Comparison of ENCODE assay signal across 8 mouse cellular contexts in genomic region chr13:60177106-60177796, GRCm38 (mm10). TPM values are rescaled to one million over a fixed set of nuclear protein-coding genes. Genes with fewer than 3 reads are reported as not detected.
DNase-seq lines count a peak whose midpoint lies in the region; ATAC-seq and TF ChIP-seq lines count a peak whose summit lies in the region.

Gene Gas1 (minus strand): TSS chr13:60177365.

- peak; percentile 95 for DNase-seq in kidney, postnatal 10 days
- DNase-seq in liver, embryonic 11.5 days (ENCODE audit: low spot score) = peak; percentile 86
- no peak for DNase-seq in thymus, postnatal 0 days (ENCODE audit: low spot score)

- no peak for TF ChIP-seq POLR2A in ES-Bruce4 (IDR thresholded peaks at IDR 0.05; ENCODE audit: insufficient read depth, low read length)

- no peak for TF ChIP-seq CTCF in ES-Bruce4 (IDR thresholded peaks at IDR 0.05; ENCODE audit: low read depth, low read length)

- H3K9ac ChIP-seq in ES-Bruce4 (ENCODE audit: low read depth, poor library complexity, severe bottlenecking) = peak within 1 kb of the TSS; percentile 93
- H3K9ac ChIP-seq in forebrain, embryonic 12.5 days = peak within 1 kb of the TSS; percentile 94
- H3K9ac ChIP-seq in heart, embryonic 14.5 days (ENCODE audit: low read length) = peak within 1 kb of the TSS; percentile 87
- peak within 1 kb of the TSS; percentile 74 for H3K9ac ChIP-seq in liver, embryonic 11.5 days (ENCODE audit: low read depth, low read length)
- peak within 1 kb of the TSS; percentile 99 for H3K9ac ChIP-seq in neural tube, embryonic 12.5 days

- no peaks in the 10 kb centered on the region for H3K4me1 ChIP-seq in ES-Bruce4 (ENCODE audit: control insufficient read depth, insufficient read depth, low read length)
- H3K4me1 ChIP-seq in brown adipose tissue, adult 24 weeks (ENCODE audit: control insufficient read depth, insufficient read depth, insufficient read length, low read length) = no peaks in the 10 kb centered on the region
- H3K4me1 ChIP-seq in forebrain, embryonic 12.5 days = peaks cover 36% of the 10 kb centered on the region
- peaks cover 2 to 20% of the 10 kb centered on the region in 2 experiments; a peak in 3 of 4 replicates for H3K4me1 ChIP-seq in heart, embryonic 14.5 days (ENCODE audit: control insufficient read depth in 2 of 2, insufficient read depth in 2 of 2, low read length in 2 of 2)
- 0 out of 2 replicates have a peak, but pooled peaks cover 3% of the 10 kb centered on the region for H3K4me1 ChIP-seq in liver, embryonic 11.5 days (replicated peaks; ENCODE audit: control insufficient read depth, insufficient read depth, low read length)
- H3K4me1 ChIP-seq in neural tube, embryonic 12.5 days = peaks cover 17% of the 10 kb centered on the region

- H3K4me3 ChIP-seq in ES-Bruce4 (ENCODE audit: low read depth, low read length) = peak within 1 kb of the TSS; percentile 68
- peak within 1 kb of the TSS; percentile 74 for H3K4me3 ChIP-seq in brown adipose tissue, adult 24 weeks (ENCODE audit: insufficient read depth, low read depth, low read length)
- H3K4me3 ChIP-seq in forebrain, embryonic 12.5 days (replicated peaks) = peak within 1 kb of the TSS; percentile 89
- H3K4me3 ChIP-seq in heart, embryonic 14.5 days (ENCODE audit: control insufficient read depth in 1 of 2, insufficient read depth in 1 of 2, low read depth in 1 of 2, low read length in 2 of 2) = peak within 1 kb of the TSS; percentile 66 to 90
- peak within 1 kb of the TSS; percentile 67 for H3K4me3 ChIP-seq in liver, embryonic 11.5 days (ENCODE audit: low read depth, low read length)
- H3K4me3 ChIP-seq in neural tube, embryonic 12.5 days = peak within 1 kb of the TSS; percentile 91

- no peaks in the 10 kb centered on the region for H3K9me3 ChIP-seq in ES-Bruce4 (replicated peaks; ENCODE audit: control insufficient read depth, insufficient read depth, low read length, poor library complexity, severe bottlenecking)
- H3K9me3 ChIP-seq in forebrain, embryonic 12.5 days = no peaks in the 10 kb centered on the region
- H3K9me3 ChIP-seq in heart, embryonic 14.5 days (ENCODE audit: control insufficient read depth, low read length) = no peaks in the 10 kb centered on the region
- no peaks in the 10 kb centered on the region for H3K9me3 ChIP-seq in liver, embryonic 11.5 days (ENCODE audit: control insufficient read depth, low read length)
- no peaks in the 10 kb centered on the region for H3K9me3 ChIP-seq in neural tube, embryonic 12.5 days

- no peaks in the 10 kb centered on the region for H3K36me3 ChIP-seq in ES-Bruce4 (ENCODE audit: control insufficient read depth, insufficient read depth, low read length, poor library complexity, severe bottlenecking)
- H3K36me3 ChIP-seq in forebrain, embryonic 12.5 days (replicated peaks) = no peaks in the 10 kb centered on the region
- no peaks in the 10 kb centered on the region for H3K36me3 ChIP-seq in heart, embryonic 14.5 days (ENCODE audit: control insufficient read depth, insufficient read depth, low read length)
- no peaks in the 10 kb centered on the region for H3K36me3 ChIP-seq in liver, embryonic 11.5 days (ENCODE audit: control insufficient read depth, insufficient read depth, low read length)
- H3K36me3 ChIP-seq in neural tube, embryonic 12.5 days = peaks cover 6% of the 10 kb centered on the region; the same call in 1 of the 2 replicates

- WGBS in forebrain, embryonic 12.5 days = under 1% methylated on average over 59 of the region's 59 CpGs
- under 1% methylated on average over 56 of the region's 59 CpGs for WGBS in heart, embryonic 14.5 days
- under 1% methylated on average over 50 of the region's 59 CpGs for WGBS in liver, embryonic 11.5 days
- WGBS in neural tube, embryonic 12.5 days = 0% methylated on average over 59 of the region's 59 CpGs

- 0 out of 2 replicates have a peak within 1 kb of the TSS, but pooled peaks have one; percentile 25 for H3K27ac ChIP-seq in ES-Bruce4 (ENCODE audit: insufficient read depth, low read length)
- peak within 1 kb of the TSS; percentile 77 for H3K27ac ChIP-seq in brown adipose tissue, adult 24 weeks (replicated peaks; ENCODE audit: low read depth, low read length)
- peak within 1 kb of the TSS; percentile 99 for H3K27ac ChIP-seq in forebrain, embryonic 12.5 days
- H3K27ac ChIP-seq in heart, embryonic 14.5 days (replicated peaks in 1 of 2; ENCODE audit: control insufficient read depth in 1 of 2, insufficient read depth in 1 of 2, low read depth in 2 of 2, low read length in 2 of 2) = peak within 1 kb of the TSS; percentile 93 to 94
- peak within 1 kb of the TSS; percentile 90 for H3K27ac ChIP-seq in liver, embryonic 11.5 days (ENCODE audit: low read depth, low read length)
- H3K27ac ChIP-seq in neural tube, embryonic 12.5 days = peak within 1 kb of the TSS; percentile 97

- peak within 1 kb of the TSS; percentile 78 for H3K4me2 ChIP-seq in forebrain, embryonic 12.5 days
- H3K4me2 ChIP-seq in heart, embryonic 14.5 days (ENCODE audit: low read length) = peak within 1 kb of the TSS; percentile 88
- peak within 1 kb of the TSS; percentile 83 for H3K4me2 ChIP-seq in liver, embryonic 11.5 days
- H3K4me2 ChIP-seq in neural tube, embryonic 12.5 days (replicated peaks) = peak within 1 kb of the TSS; percentile 81

- no peaks in the 10 kb centered on the region for H3K27me3 ChIP-seq in ES-Bruce4 (ENCODE audit: control insufficient read depth, insufficient read depth, low read length, poor library complexity, severe bottlenecking)
- peaks cover 6% of the 10 kb centered on the region for H3K27me3 ChIP-seq in forebrain, embryonic 12.5 days
- no peaks in the 10 kb centered on the region for H3K27me3 ChIP-seq in heart, embryonic 14.5 days (ENCODE audit: control insufficient read depth, insufficient read depth, low read length)
- H3K27me3 ChIP-seq in liver, embryonic 11.5 days (replicated peaks; ENCODE audit: control insufficient read depth, insufficient read depth, low read length) = peaks cover 44% of the 10 kb centered on the region
- H3K27me3 ChIP-seq in neural tube, embryonic 12.5 days (replicated peaks) = no peaks in the 10 kb centered on the region

- 0 out of 2 replicates have a peak, but pooled peaks have one; percentile 24 for TF ChIP-seq EP300 in ES-Bruce4 (IDR thresholded peaks at IDR 0.05; ENCODE audit: insufficient read depth, low read depth, low read length)

- ATAC-seq in forebrain, embryonic 12.5 days (ENCODE audit: low FRiP score) = peak; percentile 91
- peak; percentile 90 for ATAC-seq in heart, embryonic 14.5 days (ENCODE audit: insufficient number of reproducible peaks, insufficient read depth, low FRiP score, low read depth)
- ATAC-seq in liver, embryonic 11.5 days (replicated peaks; ENCODE audit: low FRiP score) = peak; percentile 81
- ATAC-seq in neural tube, embryonic 12.5 days (ENCODE audit: low FRiP score, low read depth) = peak; percentile 87

RNA-seq across cellular contexts. Expression of gene Gas1, which starts in this region (rescaled TPM):
- polyA plus RNA-seq in ES-Bruce4 (2011; ENCODE audit: insufficient read depth, insufficient read length, low read depth, missing spikeins) = 2.6 and 3.5 TPM in 2 replicates
- 35.6 and 47.5 TPM in 2 replicates for polyA plus RNA-seq in brown adipose tissue, adult 24 weeks (2012; ENCODE audit: insufficient read depth, insufficient read length, missing spikeins)
- 140 and 153 TPM in 2 replicates for polyA plus RNA-seq in forebrain, embryonic 12.5 days (2016; fragmentation: Nextera tagmentation; extraction: Ambion mirVana)
- polyA plus RNA-seq in heart, embryonic 14.5 days (2014; fragmentation: Nextera tagmentation; extraction: Ambion mirVana) = 42.1 and 50.7 TPM in 2 replicates
- polyA plus RNA-seq in liver, embryonic 11.5 days (2014; fragmentation: Nextera tagmentation; extraction: Ambion mirVana) = 27.5 and 29.4 TPM in 2 replicates
- 153 and 168 TPM in 2 replicates for polyA plus RNA-seq in neural tube, embryonic 12.5 days (2016; fragmentation: Nextera tagmentation; extraction: Ambion mirVana)
- 10.6 and 12.7 TPM in 2 replicates for polyA plus RNA-seq in thymus, postnatal 0 days (2015; fragmentation: Nextera tagmentation; extraction: Ambion mirVana)

Comparison
In these comparisons a context has a peak if more than half of its experiments do, and no peak if none do; other contexts are left out.
1. H3K27ac ChIP-seq: peak in every context shown above with its lines; median percentile 99 in forebrain, embryonic 12.5 days; 97 in neural tube, embryonic 12.5 days; 94 in heart, embryonic 14.5 days; 90 in liver, embryonic 11.5 days; 77 in brown adipose tissue, adult 24 weeks; 25 in ES-Bruce4.